ENCODE assay signal across 22 mouse cellular contexts in genomic region chr12:4914441-4914840, GRCm38 (mm10).
"Had no signal": no experiment of that assay in that cellular context is flagged by ENCODE, and none has a peak within 500 bp of the region (broad histone marks: within the 10 kb centered on the region; RNA-seq: fewer than 3 reads in every experiment).

No protein-coding gene starts in this region.

- H3K36me3 ChIP-seq: heart, embryonic 10.5 days; heart, embryonic 12.5 days; hindbrain, embryonic 10.5 days; hindbrain, embryonic 12.5 days; intestine, embryonic 15.5 days; limb, embryonic 13.5 days; limb, embryonic 15.5 days; liver, embryonic 12.5 days had no signal

- H3K4me1 ChIP-seq: heart, embryonic 10.5 days; intestine, embryonic 15.5 days had no signal

- H3K27ac ChIP-seq: gastrocnemius, adult 2 months; heart, embryonic 10.5 days; hindbrain, embryonic 10.5 days; hindbrain, embryonic 12.5 days; hindbrain, embryonic 14.5 days; intestine, embryonic 15.5 days; limb, embryonic 13.5 days; limb, embryonic 15.5 days; liver, embryonic 12.5 days had no signal

- H3K4me3 ChIP-seq: gastrocnemius, adult 2 months; heart, embryonic 10.5 days; heart, embryonic 12.5 days; hindbrain, embryonic 10.5 days; hindbrain, embryonic 12.5 days; intestine, embryonic 15.5 days; limb, embryonic 13.5 days; limb, embryonic 15.5 days; liver, embryonic 12.5 days had no signal

- H3K27me3 ChIP-seq: heart, embryonic 12.5 days; hindbrain, embryonic 12.5 days; intestine, embryonic 15.5 days; limb, embryonic 13.5 days; limb, embryonic 15.5 days; liver, embryonic 12.5 days had no signal

- DNase-seq: gastrocnemius, adult 2 months; gastrocnemius, postnatal 10 days; gastrocnemius, postnatal 25 days; heart, adult 18-20 months; heart, postnatal 10 days; heart, postnatal 4 days; kidney, adult 18-20 months; kidney, adult 8-10 months; kidney, postnatal 10 days; kidney, postnatal 36 days; layer of hippocampus, adult 9-11 months; layer of hippocampus, postnatal 36 days; left cerebral cortex, postnatal 4 days had no signal
